In the genomic region with DNA sequence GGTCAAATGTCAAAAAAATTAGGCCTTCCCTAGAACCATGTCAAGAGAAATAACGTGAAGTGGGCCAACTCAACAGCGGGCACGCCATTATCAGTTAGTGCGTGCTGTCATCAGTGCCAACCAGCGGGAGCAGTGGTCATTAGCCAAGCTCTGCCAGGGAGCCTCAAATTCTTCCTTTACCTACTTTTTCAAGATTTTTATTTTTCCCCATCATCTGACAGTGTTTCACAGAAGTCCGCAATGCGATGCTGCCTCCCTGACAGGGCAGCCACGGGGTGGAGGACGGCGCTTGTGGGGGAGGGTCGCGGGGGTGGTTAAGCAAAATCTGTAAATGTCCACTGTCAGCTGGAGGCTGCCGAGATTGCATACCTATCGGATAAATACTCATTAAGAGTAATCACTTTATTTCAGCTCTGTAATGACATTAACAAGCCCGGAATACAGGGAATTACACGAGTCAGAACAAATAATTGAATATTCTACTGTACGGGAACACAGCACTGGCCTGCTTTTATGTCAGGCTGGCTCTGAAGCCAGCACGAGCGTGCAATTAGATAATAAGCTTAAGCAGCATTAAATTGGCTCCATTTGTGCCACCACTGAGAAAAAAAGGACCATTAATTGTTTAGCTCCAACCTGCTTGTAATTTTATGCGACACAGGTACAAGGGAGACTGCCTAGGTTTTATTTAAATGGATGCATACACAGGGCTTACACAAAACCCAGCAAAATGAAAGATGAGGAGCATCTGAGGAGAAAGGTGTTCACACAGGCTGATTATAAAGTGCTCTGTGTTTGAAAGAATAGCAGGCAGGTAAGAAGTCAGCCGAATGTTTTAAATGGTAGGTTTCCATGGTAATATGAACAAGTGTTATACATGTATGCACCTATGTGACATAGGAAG, we compare ENCODE assay signal across 17 mouse cellular contexts.
DNase-seq lines count a peak whose midpoint lies in the region; ATAC-seq lines count a peak whose summit lies in the region.
"Had no signal": no experiment of that assay in that cellular context is flagged by ENCODE, and none has a peak within 500 bp of the region (broad histone marks: within the 10 kb centered on the region; RNA-seq: fewer than 3 reads in every experiment).

No protein-coding gene starts in this region.

- no peak for ATAC-seq in midbrain, embryonic 12.5 days (ENCODE audit: low FRiP score, low read depth)
- peak; percentile 65 for ATAC-seq in hindbrain, embryonic 16.5 days
- ATAC-seq: intestine, postnatal 0 days had no signal

- peak; percentile 24 to 31 for DNase-seq in cerebellum, postnatal 25 days
- no peak for DNase-seq in cerebellum, adult 18-20 months
- no peak for DNase-seq in midbrain, embryonic 10.5 days (ENCODE audit: low spot score)
- peak; percentile 67 for DNase-seq in retina, embryonic 14.5 days (ENCODE audit: low spot score)
- no peak for DNase-seq in heart, adult 18-20 months
- DNase-seq in frontal cortex, postnatal 36 days (ENCODE audit: low spot score in 2 of 2): no peak
- DNase-seq: adrenal gland, postnatal 10 days; cerebellum, adult 11-12 months; heart, postnatal 4 days; liver, embryonic 13.5 days; right cerebral cortex, postnatal 25 days; thymus, postnatal 25 days had no signal

- no peaks in the 10 kb centered on the region for H3K27me3 ChIP-seq in midbrain, embryonic 12.5 days
- peaks cover 7% of the 10 kb centered on the region; the same call in 1 of the 2 replicates for H3K27me3 ChIP-seq in midbrain, embryonic 10.5 days (ENCODE audit: low read depth, poor library complexity, severe bottlenecking)
- H3K27me3 ChIP-seq in hindbrain, embryonic 16.5 days (replicated peaks; ENCODE audit: control insufficient read depth, insufficient read depth, low read length): no peaks in the 10 kb centered on the region
- H3K27me3 ChIP-seq: limb, embryonic 12.5 days; liver, embryonic 13.5 days had no signal

- H3K4me1 ChIP-seq in midbrain, embryonic 12.5 days: peaks cover 16% of the 10 kb centered on the region
- H3K4me1 ChIP-seq in midbrain, embryonic 10.5 days: peaks cover 17% of the 10 kb centered on the region
- H3K4me1 ChIP-seq in hindbrain, embryonic 16.5 days (ENCODE audit: control insufficient read depth, insufficient read depth, low read depth, low read length): no peaks in the 10 kb centered on the region
- H3K4me1 ChIP-seq: limb, embryonic 12.5 days; liver, embryonic 13.5 days had no signal

- no peak overlapping the region for H3K4me3 ChIP-seq in midbrain, embryonic 12.5 days
- H3K4me3 ChIP-seq in midbrain, embryonic 10.5 days: no peak overlapping the region
- H3K4me3 ChIP-seq in hindbrain, embryonic 16.5 days (ENCODE audit: low read length): no peak overlapping the region
- H3K4me3 ChIP-seq: left cerebral cortex, adult 2 months; limb, embryonic 12.5 days; liver, embryonic 13.5 days had no signal

- no peak overlapping the region for H3K4me2 ChIP-seq in midbrain, embryonic 12.5 days (replicated peaks)
- peak overlapping the region; percentile 16; the same call in 1 of the 2 replicates for H3K4me2 ChIP-seq in hindbrain, embryonic 16.5 days (ENCODE audit: low read length)
- H3K4me2 ChIP-seq: limb, embryonic 12.5 days; liver, embryonic 13.5 days had no signal

- no peaks in the 10 kb centered on the region for H3K36me3 ChIP-seq in midbrain, embryonic 12.5 days
- no peaks in the 10 kb centered on the region for H3K36me3 ChIP-seq in midbrain, embryonic 10.5 days
- no peaks in the 10 kb centered on the region for H3K36me3 ChIP-seq in hindbrain, embryonic 16.5 days (ENCODE audit: control insufficient read depth, insufficient read depth, low read length)
- H3K36me3 ChIP-seq: limb, embryonic 12.5 days; liver, embryonic 13.5 days had no signal

- H3K9me3 ChIP-seq in midbrain, embryonic 12.5 days: no peaks in the 10 kb centered on the region
- no peaks in the 10 kb centered on the region for H3K9me3 ChIP-seq in midbrain, embryonic 10.5 days (replicated peaks)
- H3K9me3 ChIP-seq in hindbrain, embryonic 16.5 days (ENCODE audit: control insufficient read depth, low read length): no peaks in the 10 kb centered on the region
- H3K9me3 ChIP-seq: limb, embryonic 12.5 days; liver, embryonic 13.5 days had no signal

- H3K27ac ChIP-seq in midbrain, embryonic 12.5 days (replicated peaks): peak overlapping the region; percentile 22; the same call in 1 of the 2 replicates
- H3K27ac ChIP-seq in midbrain, embryonic 10.5 days (replicated peaks): no peak overlapping the region
- no peak overlapping the region for H3K27ac ChIP-seq in hindbrain, embryonic 16.5 days (ENCODE audit: low read depth, low read length)
- H3K27ac ChIP-seq: left cerebral cortex, adult 2 months; limb, embryonic 12.5 days; liver, embryonic 13.5 days had no signal

- H3K9ac ChIP-seq in midbrain, embryonic 12.5 days (replicated peaks): no peak overlapping the region
- no peak overlapping the region for H3K9ac ChIP-seq in hindbrain, embryonic 16.5 days (ENCODE audit: low read depth, low read length)
- H3K9ac ChIP-seq: limb, embryonic 12.5 days; liver, embryonic 13.5 days had no signal

- 69% methylated on average over 21 of the region's 21 CpGs for WGBS in midbrain, embryonic 12.5 days
- 87% methylated on average over 21 of the region's 21 CpGs for WGBS in midbrain, embryonic 10.5 days
- WGBS in hindbrain, embryonic 16.5 days: 60% methylated on average over 21 of the region's 21 CpGs

Comparison
In these comparisons a context has a peak if more than half of its experiments do, and no peak if none do; other contexts are left out.
1. DNase-seq: peak in cerebellum, postnatal 25 days (2 of 2) and retina, embryonic 14.5 days (single experiment); none in cerebellum, adult 18-20 months (0 of 2), midbrain, embryonic 10.5 days (single experiment), heart, adult 18-20 months (0 of 2) and frontal cortex, postnatal 36 days (0 of 2).